Mouse (Mus musculus) ES-Bruce4 (cell line): ENCODE data around the gene Selplg.

ENCODE experiments used
- CTCF ChIP-seq: IDR thresholded peaks from one replicate; pipeline ENCODE4 v1.8.1; 2011; ENCODE audit warnings: low read depth, low read length
- POLR2A ChIP-seq: IDR thresholded peaks from one replicate; pipeline ENCODE4 v1.8.1; 2011; ENCODE audit warnings: low read length; ENCODE audit not compliant: insufficient read depth

DNA sequence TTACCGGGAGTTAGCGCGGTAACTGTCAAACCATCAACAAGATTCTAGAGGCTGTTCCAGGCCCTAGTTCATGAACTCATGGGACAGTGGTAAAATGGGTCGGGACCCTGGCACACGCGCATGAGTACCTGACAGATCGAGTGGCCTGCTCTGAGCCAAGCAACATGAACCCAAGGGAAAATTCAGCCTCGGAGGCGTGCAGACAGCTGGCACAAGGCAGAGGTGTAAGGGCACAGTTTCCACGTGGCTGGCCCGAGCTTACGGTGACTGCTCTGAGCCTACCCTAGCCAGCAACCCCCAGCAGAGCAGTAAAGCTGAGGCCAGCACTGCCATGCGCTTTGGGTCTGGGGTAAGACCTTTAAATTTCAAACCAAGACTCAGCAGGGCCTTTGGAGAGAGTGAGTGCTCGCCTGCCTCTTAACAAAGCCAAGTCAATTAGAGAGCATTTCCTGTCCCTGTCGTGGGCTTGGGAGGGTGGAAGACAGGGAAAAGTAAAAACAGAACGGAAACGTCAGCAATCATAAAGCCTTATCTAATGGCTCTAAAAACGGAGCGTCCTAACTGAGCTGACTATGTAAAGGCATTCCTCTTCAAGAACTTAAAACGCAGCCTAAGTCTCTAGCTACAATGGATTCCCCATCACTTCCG lies 38.1 kb upstream of the Selplg start:
- TF ChIP-seq CTCF (no peak), POLR2A (no peak)
